Mouse (Mus musculus) cerebellum, adult 9-11 months (tissue): ENCODE data around the gene Lmntd1.

Experiments used
- DNase-seq: peaks from one replicate; pipeline ENCODE4 v3.0.0; 2022

Gene Lmntd1

DNA sequence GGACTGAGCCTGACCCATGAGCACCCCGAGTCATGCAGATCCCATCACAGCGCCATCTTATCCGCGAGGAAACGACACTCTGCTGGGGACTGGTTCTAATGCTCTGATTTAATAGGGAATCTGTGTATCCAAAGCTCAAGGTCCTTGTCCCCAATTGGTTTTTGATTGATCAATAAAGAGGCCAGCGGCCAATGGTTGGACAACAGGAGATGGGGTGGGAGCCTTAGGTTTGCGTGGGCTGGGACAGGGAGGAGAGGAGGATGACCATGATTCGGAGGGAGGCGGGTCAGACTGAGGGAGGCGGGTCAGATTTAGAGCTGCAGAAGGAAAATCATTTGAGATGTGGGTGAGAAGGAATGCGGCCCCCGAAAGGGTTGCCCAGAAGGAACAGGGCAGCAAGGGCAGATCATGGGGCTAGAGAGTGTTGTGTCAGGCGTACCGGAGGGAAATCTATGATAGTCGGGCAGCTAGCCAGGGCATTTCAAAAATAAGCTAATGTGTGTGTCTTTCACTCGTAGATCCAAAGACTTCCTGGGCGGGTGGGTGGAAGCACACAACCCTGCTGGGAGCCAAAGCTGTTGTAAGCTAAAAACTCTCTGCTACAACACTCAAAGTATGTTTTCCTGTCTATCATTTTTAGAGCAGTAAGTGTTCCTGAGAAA is 131.3 kb downstream of the Lmntd1 start:
- DNase-seq = no peak

DNA sequence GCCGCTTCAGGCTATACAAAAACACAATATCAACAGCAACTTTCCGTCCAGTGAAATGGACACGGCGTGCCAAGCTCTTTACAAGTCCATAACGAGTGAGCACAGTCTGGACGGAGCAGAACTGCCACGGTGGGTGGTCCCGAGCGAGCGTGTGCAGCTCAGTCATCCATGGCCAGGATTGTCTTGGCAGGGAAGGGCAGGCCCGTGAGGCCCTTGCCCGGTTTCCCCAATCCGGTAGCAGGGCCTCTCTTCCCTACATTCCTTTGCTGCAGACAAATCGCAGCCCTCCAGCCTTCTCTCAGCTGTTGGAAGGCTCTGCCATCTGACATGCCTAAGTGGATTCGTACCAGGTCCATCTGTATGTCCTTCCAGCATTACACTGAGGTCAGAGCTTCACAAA is 132.2 kb downstream of the Lmntd1 start:
- DNase-seq = no peak

DNA sequence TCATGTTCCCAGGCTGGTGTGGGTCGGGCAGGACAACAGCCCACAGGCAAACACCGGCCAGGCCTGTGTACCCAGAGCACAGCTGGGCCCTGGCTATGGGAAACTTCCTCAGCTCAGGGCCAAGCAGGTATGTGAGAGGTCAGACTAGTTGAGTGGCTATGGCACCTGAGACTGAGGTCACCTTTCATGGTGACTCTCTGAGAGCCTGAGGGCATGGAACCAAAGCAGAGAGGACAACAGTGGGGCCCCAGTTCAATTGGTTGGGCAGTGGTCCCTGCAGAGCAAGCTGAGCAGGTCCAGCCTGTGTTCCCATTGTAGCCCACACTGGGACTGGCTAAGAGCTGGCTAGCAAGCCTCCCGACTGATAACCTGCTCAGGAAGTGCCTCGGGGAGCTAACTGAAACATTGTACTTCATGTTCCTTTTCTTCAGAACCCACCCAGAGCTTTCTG is 135.3 kb downstream of the Lmntd1 start:
- DNase-seq = no peak

DNA sequence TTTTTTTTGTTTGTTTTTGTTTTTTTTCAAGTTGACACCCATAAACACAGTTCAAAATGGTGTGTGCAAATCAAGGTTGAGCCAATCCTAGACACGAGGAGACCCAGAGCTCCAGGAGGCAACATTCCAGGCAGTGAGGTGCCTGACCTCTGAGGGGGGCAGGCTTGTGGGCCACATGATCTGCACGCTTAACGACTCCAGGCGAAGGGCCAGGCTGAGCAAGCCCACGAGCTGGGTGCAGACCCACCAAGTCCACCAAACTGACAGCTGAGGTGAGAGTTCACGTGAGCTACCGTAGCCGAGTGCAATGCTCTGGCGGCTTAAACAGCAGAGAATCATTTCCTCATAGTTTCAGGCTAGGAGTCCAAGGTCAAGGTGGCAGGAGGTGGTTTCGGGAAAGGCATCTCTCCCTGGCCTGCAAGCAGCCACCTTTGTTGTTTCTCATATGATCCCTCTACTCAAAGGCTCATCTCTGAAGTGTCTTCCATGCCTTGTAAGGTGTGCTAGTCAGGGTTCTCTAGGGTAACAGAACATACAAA is 136.7 kb downstream of the Lmntd1 start:
- no peak for DNase-seq

DNA sequence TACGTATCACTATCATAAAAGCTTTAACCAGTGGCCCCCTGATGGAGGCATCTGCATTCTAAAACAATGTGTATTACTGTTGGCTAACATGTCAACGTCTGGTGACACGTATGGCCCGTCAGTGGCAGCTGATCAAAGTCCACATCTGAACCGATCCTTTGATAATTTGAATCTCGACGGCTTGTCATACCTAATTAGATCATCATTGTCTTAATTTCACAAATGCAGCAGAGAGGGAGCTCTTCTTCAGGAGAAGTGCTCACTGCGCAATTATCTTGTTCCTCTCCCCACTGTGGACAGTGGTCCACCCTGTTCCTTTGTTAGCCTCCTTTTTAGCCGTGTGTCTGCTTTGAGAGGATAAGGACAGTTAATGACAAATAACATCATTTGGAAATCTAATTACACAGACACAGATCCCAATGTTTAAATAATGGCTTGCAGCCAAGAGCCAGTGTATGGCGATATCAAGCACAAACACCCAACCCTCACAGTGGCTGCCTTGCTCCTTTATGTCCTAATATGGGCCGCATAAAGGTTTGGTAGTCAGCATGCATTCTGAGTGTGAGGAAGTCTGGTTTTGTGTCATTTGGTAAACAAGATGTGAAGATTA is 142.4 kb downstream of the Lmntd1 start:
- DNase-seq = no peak

DNA sequence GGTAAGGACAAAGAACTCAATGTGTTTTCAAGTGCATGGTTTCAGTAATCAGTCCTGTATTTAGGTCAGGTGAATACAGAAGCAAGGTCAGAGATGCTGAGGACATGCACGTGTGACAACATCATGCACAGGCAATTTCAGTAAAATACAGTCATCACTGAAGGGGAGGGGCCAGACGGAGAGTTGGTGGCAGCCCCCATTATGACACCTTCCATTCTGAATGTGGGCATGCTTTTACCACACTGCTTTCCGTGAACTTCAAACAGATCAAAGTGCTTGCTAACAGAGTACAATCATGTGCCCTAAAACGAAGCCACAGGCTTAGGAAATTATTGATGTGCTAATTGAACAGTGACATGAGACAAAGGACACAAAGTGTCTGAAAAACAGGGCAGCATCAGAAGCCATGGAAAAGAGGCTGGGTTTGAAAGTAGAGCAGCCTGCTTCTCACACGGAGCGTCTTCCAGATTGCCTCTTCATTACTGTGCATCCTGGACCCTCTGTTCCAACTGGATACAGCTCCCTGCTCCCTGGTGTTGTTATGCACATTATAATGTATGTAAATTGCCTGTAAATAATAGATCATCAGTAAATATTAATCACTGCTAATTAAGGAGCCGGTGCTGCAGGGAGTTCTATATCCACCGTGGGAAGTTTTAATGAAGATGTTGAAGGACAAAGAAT is 144.7 kb downstream of the Lmntd1 start:
- DNase-seq = no peak

DNA sequence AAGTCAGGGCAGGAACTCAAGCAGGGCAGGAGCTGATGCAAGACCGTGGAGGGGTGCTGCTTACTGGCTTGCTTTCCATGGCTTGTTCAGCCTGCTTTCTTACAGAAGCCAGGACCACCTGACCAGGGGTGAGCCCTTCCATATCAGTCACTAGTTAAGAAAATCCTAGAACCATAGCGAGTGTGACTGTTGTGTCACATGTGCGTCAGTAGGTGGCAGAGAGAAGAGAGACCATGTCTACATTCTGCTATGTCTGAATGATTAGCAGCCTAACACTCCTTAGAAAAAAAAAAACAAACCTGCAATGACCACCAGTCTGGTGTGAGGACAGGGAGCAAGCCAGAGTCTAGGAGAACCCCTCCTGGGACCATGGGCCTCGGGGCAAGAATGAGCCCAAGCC is 150.1 kb downstream of the Lmntd1 start:
- no peak for DNase-seq

DNA sequence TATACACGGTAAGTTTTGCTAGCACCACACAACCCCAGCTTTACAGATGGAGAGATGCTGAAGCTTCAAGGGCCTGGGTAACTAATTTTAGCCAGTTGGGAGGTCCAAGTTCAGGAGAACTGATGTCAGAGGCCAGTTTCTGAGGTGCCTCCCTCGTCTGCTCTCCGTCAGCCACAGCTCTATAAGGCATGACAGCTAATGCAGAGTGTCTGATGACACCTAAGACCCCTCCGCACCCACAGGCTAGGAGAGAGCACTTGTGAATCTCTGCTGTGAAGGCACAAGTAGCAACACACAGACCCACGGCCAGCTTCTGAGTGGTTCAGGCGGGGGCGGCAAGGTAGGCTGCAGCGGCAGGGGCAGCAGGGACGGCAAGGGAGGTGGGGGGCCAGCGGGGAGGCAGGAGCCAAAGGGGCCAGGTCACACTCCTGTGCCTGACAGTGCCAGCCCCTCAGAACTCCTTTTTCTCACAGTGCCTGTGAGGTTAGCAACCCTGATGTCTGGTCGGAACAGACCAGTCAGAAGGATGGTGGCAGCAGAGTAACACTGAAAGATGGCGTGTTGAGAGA is 151.4 kb downstream of the Lmntd1 start:
- DNase-seq = no peak

DNA sequence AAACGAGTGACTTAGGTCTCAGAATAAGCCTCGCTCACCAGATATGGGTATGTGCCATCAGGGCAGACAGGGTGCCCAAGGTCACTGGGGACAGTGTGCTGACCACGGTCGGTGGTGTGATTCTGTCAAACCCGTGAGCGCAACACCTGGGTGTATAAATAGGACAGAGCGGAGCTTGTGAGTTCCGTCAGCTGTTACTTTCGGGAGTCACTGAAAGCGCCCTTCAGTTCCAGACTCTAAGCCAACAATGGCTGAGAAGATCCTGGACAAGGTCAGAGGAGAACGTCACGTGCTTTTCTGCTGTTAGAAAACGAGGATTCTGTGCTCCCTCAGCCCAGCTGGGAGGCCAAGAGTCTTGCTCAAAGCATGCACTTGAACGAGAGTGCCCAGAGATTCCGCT is 157.1 kb downstream of the Lmntd1 start:
- no peak for DNase-seq

DNA sequence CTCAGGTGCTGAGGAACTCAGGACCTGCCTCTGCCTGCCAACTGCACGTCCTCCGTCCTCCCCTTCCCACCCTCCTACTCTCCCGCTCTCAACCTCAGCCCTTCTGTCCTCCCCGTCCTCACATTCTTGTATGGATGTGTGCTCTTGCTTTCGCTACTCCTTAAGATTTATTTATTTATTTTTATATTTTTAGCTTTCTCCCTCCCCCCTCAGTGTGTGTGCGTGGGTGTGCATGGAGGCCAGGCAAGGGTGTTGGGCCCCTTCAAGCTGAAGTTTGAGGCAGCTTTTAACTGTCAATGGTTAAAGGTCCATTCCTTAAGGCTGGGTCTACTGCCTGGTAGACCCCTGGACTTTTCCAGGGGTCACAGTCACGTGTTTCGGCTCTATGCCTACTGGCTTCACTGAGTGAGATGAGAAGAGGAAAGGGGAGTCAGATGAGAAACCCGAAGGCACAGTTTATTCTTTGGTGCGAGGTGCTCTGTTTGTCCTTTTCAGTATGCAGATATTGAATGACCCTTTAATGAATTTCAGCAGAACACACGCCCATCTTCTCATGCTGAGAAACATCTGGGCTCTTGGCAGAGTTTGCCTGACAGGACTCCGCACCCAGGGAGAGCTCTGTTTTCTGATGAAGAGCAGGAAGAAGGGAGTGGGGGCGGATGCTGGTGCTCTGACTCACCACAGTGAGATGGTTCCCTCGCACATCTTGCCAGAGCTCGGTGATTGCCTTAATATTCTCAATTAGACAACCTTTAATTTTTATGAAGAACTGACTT is 163.3 kb downstream of the Lmntd1 start:
- no peak for DNase-seq

DNA sequence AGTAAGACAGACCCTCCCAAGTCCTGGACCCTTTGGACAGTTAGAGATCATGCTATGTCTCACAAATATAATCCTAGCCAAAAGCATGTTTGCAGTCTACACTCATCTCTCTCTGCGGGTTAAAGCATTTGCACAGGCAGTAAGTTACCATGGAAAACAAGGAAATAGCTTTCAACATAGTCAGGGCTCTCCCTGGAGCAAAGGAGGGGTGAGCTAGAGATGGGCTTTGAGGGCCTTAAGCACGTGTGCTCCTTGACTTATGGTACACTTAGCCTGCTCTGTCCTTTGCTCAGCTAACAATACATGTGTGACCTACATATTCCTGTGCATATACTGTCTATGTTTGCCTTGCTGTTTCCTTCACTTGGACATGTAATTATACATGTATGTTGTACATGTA is 165.8 kb downstream of the Lmntd1 start:
- no peak for DNase-seq

DNA sequence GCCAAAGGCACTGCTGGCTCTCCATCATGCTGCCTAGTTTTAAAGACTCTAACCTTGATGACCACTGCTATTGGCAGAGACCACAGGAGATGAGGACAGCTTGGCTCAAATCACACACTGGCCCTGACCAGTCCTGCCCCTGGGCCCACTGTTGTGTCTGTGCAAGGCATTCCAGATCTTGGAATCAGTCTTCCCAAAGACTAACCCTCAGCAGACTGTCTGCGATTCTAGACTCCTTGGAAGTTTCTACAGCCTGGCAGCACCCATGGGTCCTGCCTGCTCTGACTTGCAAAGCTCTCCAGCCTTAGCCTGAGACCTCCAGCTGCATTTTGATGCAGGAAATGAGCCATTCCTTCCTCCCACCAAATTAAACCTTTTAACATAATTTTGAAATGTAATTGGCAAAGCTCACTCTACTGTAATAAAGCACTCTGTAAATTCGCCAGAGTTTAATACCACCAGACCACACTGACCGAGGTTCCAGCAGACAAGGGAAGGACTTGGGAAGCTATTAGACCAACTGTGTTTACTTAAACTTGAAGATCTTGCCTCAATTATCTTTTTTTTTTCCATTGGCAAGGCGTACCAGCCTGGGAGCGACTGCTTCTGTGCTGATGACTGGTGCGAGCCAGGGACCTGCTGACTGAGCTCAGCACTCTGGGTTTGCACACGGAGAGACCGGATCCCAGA is 168.2 kb downstream of the Lmntd1 start:
- DNase-seq = no peak

DNA sequence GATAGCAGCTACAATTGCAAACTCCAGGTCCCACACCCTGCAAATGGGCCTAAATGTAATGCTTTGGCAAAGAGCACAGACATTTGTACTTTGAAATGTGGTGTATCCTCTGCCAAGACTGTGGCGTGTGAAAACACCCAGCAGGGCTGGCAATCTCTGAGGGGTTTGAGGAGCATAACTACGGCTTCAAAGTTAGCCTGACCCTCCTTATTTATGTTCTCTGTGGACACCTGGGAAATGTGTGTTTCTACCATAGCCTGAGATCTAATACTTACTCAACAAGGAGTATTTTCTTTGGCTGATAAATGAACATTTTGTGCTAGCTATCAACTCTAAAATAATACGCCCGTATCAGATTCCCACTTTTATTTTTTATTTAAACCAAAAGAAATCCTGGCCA is 168.7 kb downstream of the Lmntd1 start:
- no peak for DNase-seq

DNA sequence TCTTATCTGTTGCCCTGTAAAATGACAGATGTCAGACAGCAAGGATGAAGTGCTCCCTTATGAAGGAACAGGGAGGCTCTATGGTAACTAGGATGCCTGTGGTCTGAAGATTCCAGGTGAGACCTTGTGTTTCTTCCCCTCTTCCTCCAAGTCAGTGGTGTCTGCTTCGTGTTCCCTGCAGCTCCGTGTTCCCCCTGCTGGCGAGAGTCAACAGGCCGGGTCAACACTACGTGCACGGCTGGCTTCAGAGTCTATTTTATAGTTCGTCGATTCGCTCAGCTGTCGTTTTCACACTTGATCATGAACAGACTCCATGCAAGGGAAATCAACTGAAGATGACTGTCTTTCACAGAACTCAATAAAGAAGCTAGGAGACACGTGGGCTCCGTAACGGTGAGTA is 171.3 kb downstream of the Lmntd1 start:
- DNase-seq = no peak

DNA sequence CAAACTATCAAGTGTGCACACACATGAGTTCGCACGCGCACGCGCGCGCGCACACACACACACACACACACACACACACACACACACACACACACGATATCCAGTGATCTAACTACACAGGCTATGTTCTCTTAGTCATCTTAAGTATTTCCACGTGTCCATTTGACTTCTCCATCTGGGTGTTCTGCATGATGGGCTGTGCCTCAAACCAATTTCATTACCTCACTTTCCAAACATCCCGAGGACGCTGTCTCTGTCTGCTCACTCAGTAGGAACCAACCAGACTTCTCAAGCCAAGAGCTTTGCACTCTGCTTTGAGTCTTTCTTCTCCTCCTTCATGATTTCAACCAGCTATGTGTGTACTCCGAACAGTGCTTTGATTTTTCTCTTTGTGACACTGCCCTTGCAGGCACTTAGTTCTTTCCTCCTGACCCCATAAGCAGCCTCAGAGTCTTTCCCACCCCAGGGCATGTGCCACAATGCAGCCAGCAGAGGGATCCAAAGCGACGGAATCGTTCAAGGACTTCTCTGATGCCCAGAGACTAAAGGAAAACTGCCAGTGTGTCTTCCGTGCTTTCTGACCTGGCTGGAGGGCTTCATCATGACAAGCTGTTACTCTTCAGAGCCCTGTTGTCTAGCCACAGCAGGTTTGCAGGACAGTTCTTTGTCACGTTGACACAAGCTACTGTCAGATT is 172.6 kb downstream of the Lmntd1 start:
- DNase-seq = peak; percentile 38

DNA sequence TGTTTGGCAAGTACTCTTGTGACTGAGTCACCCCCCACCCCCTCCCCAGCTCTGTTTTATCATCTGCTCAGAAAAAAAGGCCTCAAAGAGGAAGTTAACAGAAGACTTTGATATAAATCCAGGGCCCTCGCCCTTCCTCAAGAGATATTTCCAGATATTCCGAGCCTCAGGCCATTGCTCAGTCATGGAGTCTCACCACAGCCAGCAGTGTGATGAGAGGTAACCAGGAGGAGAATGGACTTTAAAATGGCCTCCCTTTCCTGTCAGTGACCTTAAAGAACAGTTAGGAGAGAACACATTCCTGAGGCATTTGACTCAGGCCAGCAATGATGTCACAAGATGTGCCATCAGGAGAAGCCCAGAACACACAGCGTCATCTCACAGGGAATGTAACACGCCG is 175.3 kb downstream of the Lmntd1 start:
- no peak for DNase-seq

DNA sequence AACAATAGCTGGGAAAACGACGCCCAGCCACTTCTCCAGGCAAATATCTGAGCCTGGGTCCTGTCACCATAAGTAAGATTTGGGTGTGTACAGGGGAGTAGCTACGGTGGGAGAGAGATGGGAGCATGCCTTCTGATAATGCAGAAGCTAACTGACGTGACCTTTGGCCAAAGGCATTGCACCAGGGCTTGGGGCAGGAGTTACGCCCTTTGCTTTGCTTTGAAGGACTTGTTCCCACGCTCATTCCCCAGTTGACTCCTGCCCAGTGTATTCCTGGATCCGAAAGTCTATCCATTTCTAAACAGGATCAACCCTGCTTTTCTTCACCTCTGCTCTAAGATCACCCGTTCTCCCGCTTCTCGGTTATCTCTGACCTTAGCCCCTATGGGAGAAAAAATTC is 178.4 kb downstream of the Lmntd1 start:
- no peak for DNase-seq

DNA sequence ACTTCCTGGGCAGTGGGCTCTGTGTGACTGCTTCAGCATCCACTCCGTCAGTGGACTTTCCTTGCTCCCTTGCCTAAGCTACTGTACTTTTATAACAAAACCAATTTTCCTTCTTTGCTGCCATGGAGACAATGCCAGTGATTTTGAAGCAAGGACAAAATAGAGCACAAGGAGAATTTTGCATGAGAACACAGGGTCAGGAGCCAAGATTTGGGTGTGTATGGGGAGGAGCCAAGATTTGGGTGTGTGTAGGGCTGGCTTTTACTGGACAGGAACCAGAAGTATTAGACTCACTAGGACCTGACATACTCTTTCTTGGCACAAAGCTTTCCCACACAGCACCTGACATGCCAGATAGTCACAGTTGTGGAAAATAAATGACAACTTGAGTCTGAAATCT is 179.0 kb downstream of the Lmntd1 start:
- DNase-seq = no peak

DNA sequence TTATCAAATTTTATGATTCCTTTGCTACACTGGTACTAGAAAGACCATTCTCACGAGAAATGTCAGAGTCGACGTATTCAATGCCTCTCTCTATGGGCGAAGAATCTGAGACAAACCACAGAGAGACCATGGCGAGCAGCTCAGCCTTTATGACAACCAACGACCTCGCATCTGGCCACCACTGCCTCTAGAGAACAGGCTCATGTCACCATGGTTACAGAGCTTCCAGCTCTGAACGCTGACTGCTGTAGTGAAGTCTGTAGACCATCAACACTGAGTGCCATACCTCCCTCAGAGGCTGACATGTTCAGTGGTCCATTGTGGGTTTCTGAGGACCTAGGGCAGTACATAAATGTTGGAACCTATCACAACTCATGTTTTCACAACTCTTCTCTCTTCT is 180.2 kb downstream of the Lmntd1 start:
- no peak for DNase-seq

DNA sequence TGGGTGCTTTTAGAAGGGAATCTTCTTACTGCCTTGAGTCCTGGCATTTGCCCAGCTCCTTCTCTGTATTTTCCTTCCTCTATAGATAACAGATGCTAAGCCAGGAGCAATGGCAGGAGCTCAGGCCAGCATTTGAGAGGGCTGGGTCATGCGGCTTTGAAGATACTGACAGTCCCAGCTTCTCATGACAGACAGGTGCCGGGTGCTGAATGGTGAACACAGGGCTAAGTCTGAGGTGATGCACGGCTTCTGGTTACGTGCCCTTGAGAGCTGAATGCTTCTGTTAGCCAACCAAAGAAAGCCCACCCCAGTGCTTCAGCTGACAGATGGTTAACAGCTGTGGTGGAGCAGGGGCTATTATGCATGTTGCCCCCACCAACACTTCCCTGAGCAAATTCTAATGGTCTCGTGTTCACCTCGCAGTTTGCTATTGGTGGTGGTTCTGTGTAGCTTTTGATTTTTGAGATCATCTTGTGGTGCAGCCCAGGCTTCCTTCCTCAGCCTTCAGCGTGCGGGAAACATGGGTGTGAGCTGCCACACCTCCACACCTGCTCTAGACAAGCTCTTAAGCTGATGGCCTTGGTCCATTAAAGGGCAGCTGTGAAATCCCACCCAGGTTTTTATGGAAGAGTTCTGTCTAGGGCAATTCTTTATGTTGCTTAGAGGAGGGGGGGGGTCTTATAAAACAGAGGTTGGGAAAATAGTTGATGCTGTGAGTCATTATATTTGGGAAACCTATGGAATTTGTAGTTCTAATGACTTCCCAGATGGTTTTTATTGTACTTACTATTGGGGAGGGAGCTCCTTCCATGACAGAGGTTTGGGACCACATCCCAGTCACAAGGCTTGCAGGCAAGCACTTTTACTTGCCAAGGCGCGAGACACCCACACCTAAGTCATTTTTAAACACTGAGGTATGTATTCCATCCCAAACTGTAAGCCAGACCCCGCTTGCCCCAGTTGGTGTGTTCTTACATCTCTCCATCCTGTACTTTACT is 181.1 kb downstream of the Lmntd1 start:
- no peak for DNase-seq
